Mouse (Mus musculus) CH12.LX (cell line): ENCODE results near the gene Ckap4. TPM values are rescaled to one million over a fixed set of nuclear protein-coding genes. Genes with fewer than 3 reads are reported as not detected.

Experiments
- DNase-seq: peaks from one replicate; pipeline ENCODE4 v3.0.0-alpha.2; 2013; ENCODE audit errors: extremely low read depth
- H3K27ac ChIP-seq: 2 replicates; pipeline ENCODE4 v1.5.1; 2012; ENCODE audit warnings: low read depth, mild to moderate bottlenecking, control low read depth, moderate library complexity; ENCODE audit not compliant: insufficient read depth
- H3K27me3 ChIP-seq: replicated peaks from 2 replicates; pipeline ENCODE3; 2012; ENCODE audit warnings: inconsistent platforms
- H3K36me3 ChIP-seq, 2 experiments: replicated peaks in 1 of 2; 2 replicates each; pipeline versions ENCODE3 to v1.6.1; 2012; ENCODE audit warnings: inconsistent platforms in 1 of 2, low read length in 1 of 2, mild to moderate bottlenecking in 1 of 2, mixed read lengths in 1 of 2, moderate library complexity in 1 of 2; ENCODE audit not compliant: control insufficient read depth in 1 of 2, insufficient read depth in 1 of 2
- H3K4me1 ChIP-seq, 2 experiments: 2 replicates each; pipeline ENCODE4 v1.6.1; 2012; ENCODE audit warnings: inconsistent platforms in 1 of 2, moderate library complexity in 1 of 2; ENCODE audit not compliant: insufficient read depth in 2 of 2, control insufficient read depth in 1 of 2
- H3K4me2 ChIP-seq: 2 replicates; pipeline ENCODE4 v1.6.1; 2012; ENCODE audit warnings: low read depth, mild to moderate bottlenecking, control low read depth; ENCODE audit not compliant: poor library complexity, insufficient read depth, severe bottlenecking
- H3K4me3 ChIP-seq, 3 experiments: fragments of 150-350 bp in 1 of 3; sonication (generic) in 1 of 3; replicated peaks in 1 of 3; 2 replicates each; pipeline versions ENCODE3 to v1.5.1; 2011 to 2012; ENCODE audit warnings: low read depth in 2 of 3, low read length in 2 of 3, mild to moderate bottlenecking in 2 of 3, moderate library complexity in 2 of 3, control low read depth in 1 of 3, improper control_type of control experiment in 1 of 3, inconsistent platforms in 1 of 3, mixed read lengths in 1 of 3; ENCODE audit not compliant: poor library complexity in 1 of 3
- H3K79me2 ChIP-seq: replicated peaks from 2 replicates; pipeline ENCODE4 v1.6.1; 2012; ENCODE audit warnings: mild to moderate bottlenecking, moderate library complexity; ENCODE audit not compliant: control insufficient read depth, poor library complexity, insufficient read depth, severe bottlenecking; ENCODE audit errors: extremely low read depth
- H3K9ac ChIP-seq: 2 replicates; pipeline ENCODE4 v1.6.1; 2012; ENCODE audit warnings: low read depth, mild to moderate bottlenecking, control low read depth, moderate library complexity; ENCODE audit not compliant: insufficient read depth
- H3K9me3 ChIP-seq: replicated peaks from 2 replicates; pipeline ENCODE3; 2012; ENCODE audit warnings: low read length, inconsistent platforms, mixed read lengths
- CHD1 ChIP-seq: IDR thresholded peaks from 2 replicates; pipeline ENCODE4 v1.6.1; 2012; ENCODE audit warnings: low read depth, low read length, improper control_type of control experiment, inconsistent platforms
- CTCF ChIP-seq, 2 experiments: IDR thresholded peaks in 1 of 2; conservative IDR thresholded peaks in 1 of 2; 2 replicates each; pipeline ENCODE4 v1.5.1; 2011 to 2012; ENCODE audit warnings: low read depth in 2 of 2, low read length in 2 of 2, improper control_type of control experiment in 1 of 2, inconsistent platforms in 1 of 2, mild to moderate bottlenecking in 1 of 2, moderate library complexity in 1 of 2
- E2F4 ChIP-seq: IDR thresholded peaks from 2 replicates; pipeline ENCODE4 v1.6.1; 2011; ENCODE audit warnings: low read depth, low read length, improper control_type of control experiment; ENCODE audit not compliant: insufficient replicate concordance
- ETS1 ChIP-seq: conservative IDR thresholded peaks from 2 replicates; pipeline ENCODE4 v1.6.1; 2012; ENCODE audit warnings: low read depth, mild to moderate bottlenecking, inconsistent platforms, low read length, improper control_type of control experiment, moderate library complexity
- GABPA ChIP-seq: IDR thresholded peaks from 2 replicates; pipeline ENCODE4 v1.6.1; 2012; ENCODE audit warnings: low read depth, low read length, improper control_type of control experiment, inconsistent platforms; ENCODE audit not compliant: insufficient replicate concordance
- IRF4 ChIP-seq: IDR thresholded peaks from 2 replicates; pipeline ENCODE4 v1.6.1; 2014; ENCODE audit warnings: low read depth, mild to moderate bottlenecking, inconsistent platforms, low read length, improper control_type of control experiment
- JUND ChIP-seq: conservative IDR thresholded peaks from 2 replicates; pipeline ENCODE4 v1.6.1; 2011; ENCODE audit warnings: low read depth, low read length, improper control_type of control experiment
- KAT2A ChIP-seq: IDR thresholded peaks from 2 replicates; pipeline ENCODE4 v1.6.1; 2012; ENCODE audit warnings: low read length, improper control_type of control experiment, inconsistent platforms; ENCODE audit not compliant: insufficient replicate concordance
- MAFK ChIP-seq: IDR thresholded peaks from 2 replicates; pipeline ENCODE4 v1.6.1; 2011; ENCODE audit warnings: low read length, improper control_type of control experiment; ENCODE audit not compliant: insufficient replicate concordance
- MAX ChIP-seq: IDR thresholded peaks from 2 replicates; pipeline ENCODE4 v1.6.1; 2011; ENCODE audit warnings: low read length, improper control_type of control experiment
- MAZ ChIP-seq: IDR thresholded peaks from 2 replicates; pipeline ENCODE4 v1.6.1; 2012; ENCODE audit warnings: low read depth, mild to moderate bottlenecking, inconsistent platforms, low read length, improper control_type of control experiment, moderate library complexity
- MEF2A ChIP-seq: IDR thresholded peaks from 2 replicates; pipeline ENCODE4 v1.6.1; 2014; ENCODE audit warnings: low read depth, mild to moderate bottlenecking, inconsistent platforms, low read length, improper control_type of control experiment, borderline replicate concordance
- MXI1 ChIP-seq: IDR thresholded peaks from 2 replicates; pipeline ENCODE4 v1.6.1; 2011; ENCODE audit warnings: mild to moderate bottlenecking, low read depth, low read length, improper control_type of control experiment
- NELFE ChIP-seq: IDR thresholded peaks from 2 replicates; pipeline ENCODE4 v1.6.1; 2011; ENCODE audit warnings: low read depth, low read length, improper control_type of control experiment
- PAX5 ChIP-seq: IDR thresholded peaks from 2 replicates; pipeline ENCODE4 v1.6.1; 2012; ENCODE audit warnings: low read length, inconsistent platforms, mixed read lengths
- POLR2A ChIP-seq: IDR thresholded peaks from 2 replicates; pipeline ENCODE4 v1.6.1; 2011; ENCODE audit warnings: low read depth, mild to moderate bottlenecking, improper control_type of control experiment, low read length
- RAD21 ChIP-seq: IDR thresholded peaks from 2 replicates; pipeline ENCODE4 v1.6.1; 2011; ENCODE audit warnings: low read depth, mild to moderate bottlenecking, low read length, improper control_type of control experiment, moderate library complexity
- RCOR1 ChIP-seq: conservative IDR thresholded peaks from 2 replicates; pipeline ENCODE4 v1.6.1; 2012; ENCODE audit warnings: low read depth, mild to moderate bottlenecking, inconsistent platforms, low read length, improper control_type of control experiment
- TBP ChIP-seq: conservative IDR thresholded peaks from 2 replicates; pipeline ENCODE4 v1.6.1; 2011; ENCODE audit warnings: low read depth, low read length, improper control_type of control experiment
- TCF12 ChIP-seq: IDR thresholded peaks from 2 replicates; pipeline ENCODE4 v1.6.1; 2014; ENCODE audit warnings: low read depth, mild to moderate bottlenecking, inconsistent platforms, low read length, improper control_type of control experiment
- UBTF ChIP-seq: IDR thresholded peaks from 2 replicates; pipeline ENCODE4 v1.6.1; 2012; ENCODE audit warnings: low read depth, mild to moderate bottlenecking, inconsistent platforms, low read length, improper control_type of control experiment, moderate library complexity
- ZKSCAN1 ChIP-seq: IDR thresholded peaks from 2 replicates; pipeline ENCODE4 v1.6.1; 2012; ENCODE audit warnings: low read depth, inconsistent platforms, low read length, improper control_type of control experiment, borderline replicate concordance
- ZNF384 ChIP-seq: IDR thresholded peaks from 2 replicates; pipeline ENCODE4 v1.6.1; 2012; ENCODE audit warnings: low read depth, low read length, improper control_type of control experiment, inconsistent platforms
- dilution Hi-C: fragments of 300-500 bp; cut with MboI; formaldehyde crosslinking; loops from 2 replicates; pipeline ENCODE4 v1.14.3; 2020; ENCODE audit warnings: low sequenced_read_pairs; ENCODE audit not compliant: extremely low pct_unique_long_range_greater_than_20kb, extremely low pct_ligation_motif_present
- in situ Hi-C: fragments of 300-500 bp; cut with MboI; formaldehyde crosslinking; loops from 3 replicates; pipeline ENCODE4 v1.14.3; 2019; ENCODE audit warnings: low sequenced_read_pairs, low pct_ligation_motif_present, low pct_unique_long_range_greater_than_20kb, mixed read lengths
- polyA plus RNA-seq: library from polyadenylated mRNA; unstranded; fragments of >175 nt; gene quantifications from 2 replicates; pipeline ENCODE4 v1.2.1, GENCODE M21; 2012; ENCODE audit warnings: low read depth; ENCODE audit not compliant: insufficient read length
- total RNA-seq, 2 experiments: library from RNA; depleted of rRNA; stranded (reverse); fragments of 300-350 nt in 1 of 2; fragments of >200 nt in 1 of 2; gene quantifications; 2 replicates each; pipeline ENCODE4 v1.2.3; 2012 to 2014

Ckap4 gene
- total and polyA plus RNA-seq, 3 experiments = 24.4 to 71.2 (median 35.0) TPM

GRCm38 (mm10) chr10:84581191-84581590 is 47.3 kb upstream of the Ckap4 start:
- DNase-seq = no peak
- Histone ChIP-seq H3K36me3 (peaks cover 0 to 2% of the 10 kb centered on the region in 2 experiments), H3K4me2 (no peak overlapping the region), H3K4me1 (peaks cover 6 to 7% of the 10 kb centered on the region in 2 experiments), H3K9me3 (peaks cover 7% of the 10 kb centered on the region), H3K4me3 (no peak overlapping the region), H3K27ac (no peak overlapping the region), H3K27me3 (peaks cover 4% of the 10 kb centered on the region), H3K9ac (no peak overlapping the region), H3K79me2 (no peaks in the 10 kb centered on the region)
- no peak for TF ChIP-seq GABPA
- no peak for TF ChIP-seq E2F4
- no peak for TF ChIP-seq NELFE
- no peak for TF ChIP-seq MAFK
- TF ChIP-seq MAX = no peak
- TF ChIP-seq IRF4 = no peak
- no peak for TF ChIP-seq UBTF
- no peak for TF ChIP-seq ETS1
- TF ChIP-seq MAZ = no peak
- TF ChIP-seq MXI1 = no peak
- no peak for TF ChIP-seq RCOR1
- TF ChIP-seq ZNF384 = no peak
- no peak for TF ChIP-seq KAT2A
- TF ChIP-seq PAX5 = no peak
- no peak for TF ChIP-seq JUND
- no peak for TF ChIP-seq ZKSCAN1
- no peak for TF ChIP-seq CTCF (conservative IDR thresholded peaks at IDR 0.05 in 1 of 2, IDR thresholded peaks at IDR 0.05 in 1 of 2; ENCODE audit: low read depth in 2 of 2, low read length in 2 of 2)
- no peak for TF ChIP-seq TBP
- no peak for TF ChIP-seq CHD1
- TF ChIP-seq MEF2A = no peak
- in situ Hi-C loops = no loop called here
- dilution Hi-C loops = no loop called here

- no peak overlapping the region for H3K4me3 ChIP-seq
- H3K36me3 ChIP-seq = no peaks in the 10 kb centered on the region
- DNase-seq = no peak
- H3K9me3 ChIP-seq = peaks cover 7% of the 10 kb centered on the region
- peaks cover 4% of the 10 kb centered on the region for H3K27me3 ChIP-seq
- no peak overlapping the region for H3K9ac ChIP-seq
- peaks cover 6 to 22% of the 10 kb centered on the region in 2 experiments for H3K4me1 ChIP-seq
- dilution Hi-C loops = no loop called here
- no peak overlapping the region for H3K4me2 ChIP-seq
- TF ChIP-seq ETS1 (no peak), GABPA (no peak), E2F4 (no peak), POLR2A (no peak), TCF12 (no peak), RAD21 (no peak)
- TF ChIP-seq, all 38 proteins: peak for 0
- Histone ChIP-seq H3K27ac (no peak overlapping the region), H3K79me2 (no peaks in the 10 kb centered on the region)
- in situ Hi-C loops = no loop called here
Observed at GRCm38 (mm10) chr10:84579527-84579926, 45.7 kb upstream of the Ckap4 start.
